In the genomic region with DNA sequence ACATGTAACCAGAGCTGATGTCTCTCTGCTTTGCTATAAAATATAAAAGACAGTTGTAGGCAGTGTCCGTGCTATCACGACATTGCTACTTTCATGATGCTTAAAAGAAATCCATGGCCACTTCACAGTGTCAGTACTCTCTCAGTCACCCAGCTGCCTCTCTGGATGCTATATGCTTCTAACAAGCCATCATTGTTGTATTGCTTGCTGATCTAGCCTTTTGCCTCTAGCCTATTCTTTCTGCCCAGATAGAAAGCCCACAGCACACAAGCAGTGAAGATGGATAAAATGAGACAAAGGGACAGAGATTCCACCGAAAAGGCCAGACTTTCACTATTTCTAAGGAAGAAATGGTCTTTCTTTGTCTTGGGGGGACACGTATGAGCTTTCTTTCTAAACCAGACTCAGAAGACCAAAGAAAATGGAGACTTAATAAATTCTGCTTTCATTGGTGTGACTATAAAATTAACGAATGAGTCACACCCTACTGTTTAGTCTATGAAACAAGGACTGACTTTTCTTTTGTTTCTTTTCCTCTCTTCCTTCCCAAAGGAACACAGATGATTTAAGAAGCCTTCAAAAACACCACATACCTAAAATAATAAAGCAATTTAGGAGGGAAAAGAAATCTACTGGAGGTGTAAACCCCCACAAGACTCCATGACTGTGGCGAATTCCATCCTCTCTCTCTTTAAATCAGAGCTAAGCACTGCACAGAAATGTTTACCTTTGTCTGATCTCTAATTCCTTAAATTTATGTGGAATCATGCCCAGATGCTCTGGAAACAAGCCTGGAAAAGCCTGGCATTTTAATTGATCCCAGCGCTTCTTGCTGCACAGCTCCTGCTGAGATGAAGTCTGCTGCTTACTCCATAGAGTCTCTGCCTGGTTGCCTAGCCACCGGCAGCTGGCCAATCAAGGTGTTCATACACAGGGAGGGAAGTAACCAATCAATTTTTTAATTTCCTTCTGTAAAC, we compare ENCODE assay signal across 8 mouse cellular contexts.
DNase-seq lines count a peak whose midpoint lies in the region; ATAC-seq lines count a peak whose summit lies in the region.

No protein-coding gene starts in this region.

- peak overlapping the region; percentile 58 for H3K27ac ChIP-seq in embryonic facial prominence, embryonic 13.5 days
- peak overlapping the region; percentile 71 for H3K27ac ChIP-seq in neural tube, embryonic 15.5 days (replicated peaks)

- H3K27me3 ChIP-seq in embryonic facial prominence, embryonic 13.5 days, result no peaks in the 10 kb centered on the region
- no peaks in the 10 kb centered on the region for H3K27me3 ChIP-seq in neural tube, embryonic 15.5 days (replicated peaks)

- H3K36me3 ChIP-seq in embryonic facial prominence, embryonic 13.5 days, result no peaks in the 10 kb centered on the region
- no peaks in the 10 kb centered on the region for H3K36me3 ChIP-seq in neural tube, embryonic 15.5 days

- peak; percentile 41 to 51 for DNase-seq in left cerebral cortex, postnatal 10 days (ENCODE audit: extremely low spot score in 1 of 2, low spot score in 2 of 2)
- no peak for DNase-seq in left cerebral cortex, adult 8-10 months (ENCODE audit: low spot score in 2 of 2)
- DNase-seq in layer of hippocampus, adult 9-10 months (ENCODE audit: low spot score), result peak; percentile 22
- no peak for DNase-seq in heart, adult 8-10 months (ENCODE audit: low spot score)
- DNase-seq in urinary bladder, postnatal 4 days (ENCODE audit: low spot score in 2 of 2), result no peak

- H3K4me3 ChIP-seq in embryonic facial prominence, embryonic 13.5 days, result no peak overlapping the region
- no peak overlapping the region for H3K4me3 ChIP-seq in neural tube, embryonic 15.5 days (replicated peaks)

- H3K9me3 ChIP-seq in embryonic facial prominence, embryonic 13.5 days, result no peaks in the 10 kb centered on the region
- no peaks in the 10 kb centered on the region for H3K9me3 ChIP-seq in neural tube, embryonic 15.5 days (replicated peaks)

- H3K9ac ChIP-seq in embryonic facial prominence, embryonic 13.5 days, result no peak overlapping the region
- no peak overlapping the region for H3K9ac ChIP-seq in neural tube, embryonic 15.5 days (replicated peaks)

- H3K4me2 ChIP-seq in embryonic facial prominence, embryonic 13.5 days, result no peak overlapping the region
- peak overlapping the region; percentile 42 for H3K4me2 ChIP-seq in neural tube, embryonic 15.5 days

- intact Hi-C loops in left cerebral cortex, postnatal 10 days (cut with DNase I), result no loop called here

- peaks cover 13% of the 10 kb centered on the region for H3K4me1 ChIP-seq in embryonic facial prominence, embryonic 13.5 days
- H3K4me1 ChIP-seq in neural tube, embryonic 15.5 days, result peaks cover 14% of the 10 kb centered on the region

- peak; percentile 81 for ATAC-seq in embryonic facial prominence, embryonic 13.5 days (ENCODE audit: insufficient number of reproducible peaks, insufficient read depth, low FRiP score, low TSS enrichment, low read depth)
- ATAC-seq in neural tube, embryonic 15.5 days (ENCODE audit: low FRiP score), result peak; percentile 94
- no peak for ATAC-seq in inflammation-experienced regulatory T-cells, adult 6 months

- 45% methylated on average over 8 of the region's 8 CpGs for WGBS in embryonic facial prominence, embryonic 13.5 days
- 21% methylated on average over 8 of the region's 8 CpGs for WGBS in neural tube, embryonic 15.5 days

Comparison
In these comparisons a context has a peak if more than half of its experiments do, and no peak if none do; other contexts are left out.
1. DNase-seq: peak in left cerebral cortex, postnatal 10 days (2 of 2) and layer of hippocampus, adult 9-10 months (single experiment); none in left cerebral cortex, adult 8-10 months (0 of 2), heart, adult 8-10 months (single experiment) and urinary bladder, postnatal 4 days (0 of 2).